Mouse (Mus musculus): ENCODE measurements around the gene F11.

DNA sequence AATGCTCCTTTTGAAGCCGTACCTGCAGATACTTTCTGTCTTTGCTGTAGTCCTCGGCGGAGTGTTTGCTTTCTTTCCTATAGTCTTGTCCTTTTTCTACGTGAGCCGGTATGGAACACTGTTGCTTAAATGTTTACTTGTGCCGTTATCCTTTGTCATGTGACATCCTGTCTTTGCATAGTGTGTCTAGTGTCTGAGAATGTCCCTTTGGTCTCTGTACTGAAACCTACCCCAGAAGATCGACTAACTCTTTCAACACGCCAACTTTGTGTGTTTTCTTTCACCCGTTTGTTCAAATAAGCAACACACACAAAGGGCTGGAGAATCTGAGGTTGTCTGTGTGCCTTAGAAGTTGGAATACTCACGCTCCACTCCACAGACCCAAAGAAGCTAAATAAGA, at the start of gene F11:
- no peak for TF ChIP-seq POLR2A (IDR thresholded peaks at IDR 0.05; ENCODE audit: borderline replicate concordance, control insufficient read depth, low read depth, low read length)
- no peak for TF ChIP-seq CTCF (IDR thresholded peaks at IDR 0.05; ENCODE audit: control insufficient read depth, insufficient read depth, low read length)
